Mouse (Mus musculus) liver, postnatal 0 days (tissue): ENCODE results near the gene Actr8. TPM values are rescaled to one million over a fixed set of nuclear protein-coding genes. Genes with fewer than 3 reads are reported as not detected.

Source experiments
- ATAC-seq: fragments of 200-750 bp; cut with Nextera tagmentation; 2 replicates; pipeline ENCODE4 v1.8.0; 2017; ENCODE audit warnings: mild to moderate bottlenecking, moderate library complexity
- DNase-seq: peaks from one replicate; pipeline ENCODE4 v3.0.0-alpha.2; 2016
- H3K27ac ChIP-seq: fragments of 300-500 bp; sonication (generic); 2 replicates; pipeline ENCODE4 v1.5.1; 2014; ENCODE audit warnings: antibody characterized with exemption, moderate library complexity, mild to moderate bottlenecking, low read depth
- H3K27me3 ChIP-seq: fragments of 300-500 bp; sonication (generic); 2 replicates; pipeline ENCODE4 v1.6.1; 2014; ENCODE audit warnings: low read length, control low read depth, mixed read lengths; ENCODE audit not compliant: insufficient read depth
- H3K36me3 ChIP-seq: fragments of 300-500 bp; sonication (generic); replicated peaks from 2 replicates; pipeline ENCODE4 v1.6.1; 2014; ENCODE audit warnings: mild to moderate bottlenecking, control low read depth, low read length, moderate library complexity, mixed read lengths; ENCODE audit not compliant: insufficient read depth
- H3K4me1 ChIP-seq: fragments of 300-500 bp; sonication (generic); 2 replicates; pipeline ENCODE4 v1.6.1; 2014; ENCODE audit warnings: antibody characterized with exemption, mild to moderate bottlenecking, control low read depth; ENCODE audit not compliant: insufficient read depth
- H3K4me2 ChIP-seq: fragments of 300-500 bp; sonication (generic); 2 replicates; pipeline ENCODE4 v1.6.1; 2014; ENCODE audit warnings: low read depth, mild to moderate bottlenecking, low read length, moderate library complexity, mixed read lengths
- H3K4me3 ChIP-seq: fragments of 300-500 bp; sonication (generic); 2 replicates; pipeline ENCODE4 v1.5.1; 2014; ENCODE audit warnings: low read depth, low read length
- H3K9ac ChIP-seq: fragments of 300-500 bp; sonication (generic); replicated peaks from 2 replicates; pipeline ENCODE4 v1.6.1; 2014; ENCODE audit warnings: mild to moderate bottlenecking, moderate library complexity
- H3K9me3 ChIP-seq: fragments of 300-500 bp; sonication (generic); 2 replicates; pipeline ENCODE4 v1.6.1; 2016; ENCODE audit warnings: mild to moderate bottlenecking, control low read depth, low read length, mixed read lengths
- CTCF ChIP-seq: sonication (generic); IDR thresholded peaks from 2 replicates; pipeline ENCODE4 v1.5.1; 2016; ENCODE audit warnings: antibody characterized with exemption, low read depth
- EP300 ChIP-seq: IDR thresholded peaks from 2 replicates; pipeline ENCODE4 v1.6.1; 2016; ENCODE audit warnings: antibody characterized with exemption, low read depth, mild to moderate bottlenecking
- WGBS: fragments of 180-500 bp; shearing (Covaris S2); extraction: QIAGEN DNeasy Blood & Tissue Kit; methylation state at CpG from one replicate; pipeline ENCODE4 v1.1.7; 2014; ENCODE audit not compliant: insufficient replicate concordance; 5-methylcytosine and 5-hydroxymethylcytosine counted together
- polyA plus RNA-seq: library from polyadenylated mRNA; unstranded; fragments of >200 nt; fragmentation: Nextera tagmentation; extraction: Ambion mirVana; gene quantifications from 2 replicates; pipeline ENCODE4 v1.2.1, GENCODE M21; 2015

Gene Actr8
- polyA plus RNA-seq: 15.0 and 15.6 TPM in 2 replicates

DNA sequence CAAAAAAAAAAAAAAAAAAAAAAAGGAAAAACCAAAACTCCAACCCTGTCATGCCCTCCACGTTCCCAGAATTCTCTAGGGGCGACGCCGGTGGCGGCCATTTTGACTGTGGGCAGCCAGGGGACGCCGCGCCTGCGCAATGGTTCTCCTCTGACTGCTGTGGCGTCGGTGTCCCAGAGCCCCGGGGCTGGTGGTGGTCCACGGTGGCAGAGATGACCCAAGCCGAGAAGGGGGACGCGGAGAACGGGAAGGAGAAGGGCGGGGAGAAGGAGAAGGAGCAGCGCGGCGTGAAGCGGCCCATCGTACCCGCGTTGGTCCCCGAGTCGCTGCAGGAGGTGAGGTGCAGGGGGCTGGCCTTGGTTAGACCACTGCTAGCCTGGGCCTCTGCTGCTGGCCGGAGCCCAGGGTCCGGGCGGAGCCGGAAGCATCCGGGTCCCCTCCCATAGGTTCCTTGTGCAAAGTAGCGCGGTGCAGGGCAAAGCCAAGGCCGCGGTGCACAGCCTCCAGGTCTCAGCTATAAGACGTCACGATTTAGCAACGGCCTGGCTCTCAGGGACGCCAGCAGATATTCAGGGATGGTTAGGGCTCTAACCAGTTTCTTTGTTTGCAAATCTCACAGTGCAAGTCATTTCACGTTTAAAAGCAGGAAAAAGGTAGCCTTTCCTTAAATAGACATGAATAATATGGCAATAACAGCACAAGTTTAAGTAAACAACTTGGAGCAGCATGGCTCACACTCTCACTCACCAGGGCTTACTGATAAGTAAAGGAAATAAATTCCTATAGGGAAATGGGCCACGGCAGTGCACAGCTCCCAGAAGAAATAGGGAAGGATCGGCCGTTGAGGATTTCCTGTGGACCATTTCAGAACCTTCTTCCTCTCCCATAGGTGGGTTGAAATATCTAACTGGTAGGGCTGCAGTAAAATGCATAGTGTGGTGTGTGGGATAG lies at the start of gene Actr8:
Gene Actr8 (plus strand): TSS at position 84 of the 951 bp plus-strand sequence.
- peaks cover 10% of the 10 kb centered on the region for H3K4me1 ChIP-seq
- no peaks in the 10 kb centered on the region for H3K27me3 ChIP-seq
- peak within 1 kb of the TSS; percentile 81 for H3K4me3 ChIP-seq
- TF ChIP-seq EP300 (no peak; the same call in 1 of the 2 replicates), CTCF (no peak)
- no peaks in the 10 kb centered on the region; the same call in 1 of the 2 replicates for H3K9me3 ChIP-seq
- H3K4me2 ChIP-seq: peak within 1 kb of the TSS; percentile 69
- H3K36me3 ChIP-seq: peaks cover 42% of the 10 kb centered on the region
- H3K27ac ChIP-seq: peak within 1 kb of the TSS; percentile 94
- under 1% methylated on average over 40 of the region's 44 CpGs for WGBS
- DNase-seq: peak; percentile 91
- peak; percentile 92 for ATAC-seq
- peak within 1 kb of the TSS; percentile 88 for H3K9ac ChIP-seq

DNA sequence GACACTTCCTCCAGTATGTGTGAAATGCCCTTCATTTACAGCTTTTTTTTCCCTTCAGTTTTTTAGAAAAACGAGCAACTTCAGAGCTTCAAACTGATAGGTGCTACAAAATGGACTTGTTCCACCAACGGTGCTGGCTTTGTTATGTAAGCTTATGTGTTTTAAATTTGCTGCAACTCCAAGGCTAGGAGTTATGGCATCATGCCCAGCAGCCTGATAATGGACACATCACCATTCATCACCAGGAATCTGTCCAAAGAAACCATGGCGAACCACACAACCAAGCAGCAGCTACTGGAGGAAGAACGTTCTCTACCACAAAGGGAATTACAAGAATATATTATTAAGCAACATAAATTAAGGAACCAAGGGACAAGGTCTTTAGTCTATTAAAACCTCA lies 49.2 kb upstream of the Actr8 start:
- Histone ChIP-seq H3K4me1 (no peaks in the 10 kb centered on the region), H3K4me2 (no peak overlapping the region), H3K27me3 (no peaks in the 10 kb centered on the region), H3K9me3 (no peaks in the 10 kb centered on the region), H3K36me3 (no peaks in the 10 kb centered on the region), H3K4me3 (no peak overlapping the region), H3K27ac (no peak overlapping the region), H3K9ac (no peak overlapping the region)
- TF ChIP-seq EP300 (no peak), CTCF (no peak)
- WGBS: 67% methylated on average over 4 of the region's 4 CpGs
- ATAC-seq: no peak
- no peak for DNase-seq

DNA sequence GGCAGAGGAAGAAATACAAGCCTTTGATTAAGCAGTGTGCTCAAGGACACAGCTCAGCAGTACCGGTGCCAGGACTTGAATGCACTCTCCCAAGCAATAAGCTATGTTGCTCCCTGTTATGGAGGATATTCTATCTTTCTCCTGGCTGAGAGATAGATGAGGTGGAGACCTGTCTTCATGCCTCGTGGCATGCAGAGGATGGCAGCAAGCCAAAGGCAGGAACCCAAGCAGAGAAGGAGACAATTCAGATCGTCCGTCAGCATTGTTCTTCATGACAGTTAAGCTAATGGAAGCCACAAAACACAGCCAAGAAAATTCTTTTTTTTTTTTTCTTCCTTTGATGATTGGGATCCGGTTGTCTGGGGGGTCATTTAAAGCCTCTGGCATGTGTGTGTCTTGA lies 42.6 kb upstream of the Actr8 start:
- Histone ChIP-seq H3K27ac (no peak overlapping the region), H3K9ac (no peak overlapping the region), H3K4me1 (no peaks in the 10 kb centered on the region), H3K4me3 (no peak overlapping the region), H3K9me3 (no peaks in the 10 kb centered on the region), H3K27me3 (no peaks in the 10 kb centered on the region), H3K4me2 (no peak overlapping the region), H3K36me3 (no peaks in the 10 kb centered on the region)
- TF ChIP-seq EP300 (no peak), CTCF (no peak)
- WGBS: 70% methylated on average over 5 of the region's 5 CpGs
- no peak for ATAC-seq
- DNase-seq: no peak

DNA sequence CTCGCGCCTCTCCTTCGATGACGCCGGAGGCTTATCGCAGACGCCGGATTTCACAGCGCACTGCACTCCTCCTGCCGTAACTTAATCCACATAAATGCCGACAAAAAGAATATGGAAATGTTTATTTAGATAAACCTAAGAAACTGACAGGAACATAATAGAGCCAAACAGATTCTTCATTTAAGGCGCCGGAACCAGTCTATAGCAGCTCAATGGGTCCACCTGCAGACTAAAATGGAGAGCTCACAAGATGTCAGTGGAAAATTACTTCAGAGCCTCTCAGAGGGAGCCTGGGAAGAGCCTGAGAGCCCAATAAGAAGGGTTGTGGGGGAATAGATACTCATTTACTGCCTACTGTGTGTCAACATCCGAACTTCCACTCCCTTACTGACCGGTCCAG lies 40.7 kb upstream of the Actr8 start:
- Histone ChIP-seq H3K36me3 (no peaks in the 10 kb centered on the region), H3K4me2 (no peak overlapping the region), H3K4me3 (no peak overlapping the region), H3K27ac (no peak overlapping the region), H3K27me3 (no peaks in the 10 kb centered on the region), H3K4me1 (no peaks in the 10 kb centered on the region), H3K9ac (no peak overlapping the region), H3K9me3 (no peaks in the 10 kb centered on the region)
- TF ChIP-seq EP300 (no peak), CTCF (no peak)
- 87% methylated on average over 15 of the region's 15 CpGs for WGBS
- ATAC-seq (no peak), DNase-seq (no peak)

DNA sequence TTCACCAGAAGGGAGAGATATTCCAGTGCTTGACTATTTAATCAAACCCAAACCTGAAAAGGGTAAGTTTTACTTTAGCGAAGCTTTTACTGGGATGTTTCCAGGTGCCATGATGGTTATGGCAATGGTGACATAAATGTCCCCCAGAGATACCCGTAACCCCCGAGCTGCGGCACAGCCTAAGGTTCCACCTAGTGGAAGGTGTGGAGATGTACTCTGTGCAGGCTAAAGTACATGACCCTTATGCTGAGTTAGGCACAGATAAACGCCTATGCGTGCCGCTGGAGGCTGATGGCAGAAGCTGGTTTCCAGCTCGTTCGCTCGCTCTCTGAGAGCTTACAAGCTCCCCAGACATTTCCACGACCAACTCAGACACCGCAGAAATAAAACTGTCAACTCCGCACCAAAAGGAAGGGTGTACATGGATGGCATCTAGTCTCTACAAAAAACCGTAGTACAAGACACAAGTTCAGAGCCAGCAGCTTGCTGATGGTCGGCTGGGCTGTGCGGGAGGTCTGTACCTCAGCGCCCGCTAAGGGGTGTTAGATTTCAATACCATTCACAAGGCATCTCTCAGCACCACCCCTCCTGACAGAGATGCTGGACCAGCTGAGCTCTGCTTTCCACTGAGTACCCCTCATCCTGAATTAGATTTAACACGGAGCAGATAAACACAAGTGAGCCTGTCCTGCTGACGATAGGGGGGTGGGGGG lies 38.4 kb upstream of the Actr8 start:
- Histone ChIP-seq H3K4me2 (no peak overlapping the region), H3K9me3 (no peaks in the 10 kb centered on the region), H3K27me3 (no peaks in the 10 kb centered on the region), H3K27ac (no peak overlapping the region), H3K4me3 (no peak overlapping the region), H3K9ac (no peak overlapping the region), H3K36me3 (no peaks in the 10 kb centered on the region), H3K4me1 (no peaks in the 10 kb centered on the region)
- DNase-seq (no peak), ATAC-seq (no peak)
- TF ChIP-seq EP300: no peak
- WGBS: 36% methylated on average over 20 of the region's 20 CpGs

DNA sequence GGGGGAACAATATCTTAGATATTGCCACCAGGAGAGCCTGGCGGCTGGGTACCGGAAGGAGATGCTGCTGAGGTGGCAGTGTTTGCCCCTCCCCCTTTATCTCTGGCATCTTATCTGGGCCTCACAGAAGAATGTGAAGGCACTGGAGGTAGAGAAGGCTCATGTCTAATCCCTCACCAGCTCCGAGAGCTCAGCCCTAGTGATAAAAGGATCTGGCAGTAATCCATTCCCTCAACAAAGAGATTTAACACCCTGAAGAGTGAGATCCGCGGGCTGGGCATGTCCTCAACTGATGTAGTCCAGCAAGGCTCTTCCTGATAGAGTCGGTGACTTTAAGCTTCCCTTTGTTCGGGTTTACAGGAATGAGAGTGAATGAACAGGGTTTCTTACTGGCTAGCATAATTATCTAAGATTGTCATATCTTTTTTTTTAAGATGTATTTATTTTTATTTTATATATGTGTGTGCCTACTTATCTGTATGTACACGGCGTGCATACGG lies 37.8 kb upstream of the Actr8 start:
- no peaks in the 10 kb centered on the region for H3K4me1 ChIP-seq
- H3K4me2 ChIP-seq: no peak overlapping the region
- 21% methylated on average over 10 of the region's 10 CpGs for WGBS

More for the DNA sequence above, 37.8 kb upstream of the Actr8 start:
- H3K36me3 ChIP-seq: no peaks in the 10 kb centered on the region
- no peak for ATAC-seq
- no peak overlapping the region for H3K9ac ChIP-seq
- H3K4me3 ChIP-seq: no peak overlapping the region
- no peak overlapping the region for H3K27ac ChIP-seq
- TF ChIP-seq EP300: no peak
- TF ChIP-seq CTCF: no peak
- no peaks in the 10 kb centered on the region for H3K27me3 ChIP-seq
- DNase-seq: no peak
- no peaks in the 10 kb centered on the region for H3K9me3 ChIP-seq
